Mouse (Mus musculus) cortical plate, adult 2 months (tissue): ENCODE data around the gene Nosip.

Source experiments
- CTCF ChIP-seq: fragments of 200-500 bp; IDR thresholded peaks from 2 replicates; pipeline ENCODE4 v1.5.1; 2011; ENCODE audit warnings: mild to moderate bottlenecking, control low read depth, low read length; ENCODE audit not compliant: insufficient read depth; ENCODE audit errors: extremely low read depth
- POLR2A ChIP-seq: fragments of 200-500 bp; IDR thresholded peaks from 2 replicates; pipeline ENCODE4 v1.6.1; 2011; ENCODE audit warnings: mild to moderate bottlenecking, low read length, control low read depth; ENCODE audit not compliant: insufficient read depth; ENCODE audit errors: extremely low read depth

DNA sequence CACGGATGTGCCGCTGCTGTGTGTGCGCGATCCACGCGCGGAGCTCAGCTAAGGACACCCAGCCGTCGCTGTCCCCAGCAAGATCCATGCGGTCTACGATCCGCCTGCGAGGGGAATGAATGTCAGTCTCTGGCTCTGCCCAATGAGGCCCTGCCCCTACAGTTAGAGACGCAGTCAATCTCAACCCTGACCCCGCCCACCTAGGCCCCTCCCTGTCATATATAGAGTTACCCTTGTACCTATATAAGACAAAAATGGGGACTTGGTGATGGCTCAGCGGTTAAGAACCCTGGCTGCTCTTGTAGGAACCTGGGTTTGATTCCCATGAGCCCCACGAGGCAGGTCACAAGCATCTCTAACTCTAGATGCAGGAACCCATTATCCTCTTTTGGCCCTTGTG lies 26.4 kb downstream of the Nosip start:
- TF ChIP-seq CTCF (no peak), POLR2A (no peak)
